In genomic region chr11:48806856-48807562, GRCm38 (mm10) we compare ENCODE assay signal across 7 mouse cellular contexts. TPM values are rescaled to one million over a fixed set of nuclear protein-coding genes. Genes with fewer than 3 reads are reported as not detected.
A peak's percentile ranks its signal among the peaks of the same experiment; 100 is the strongest.
DNase-seq lines count a peak whose midpoint lies in the region; ATAC-seq lines count a peak whose summit lies in the region.

No protein-coding gene starts in this region.

- peak; percentile 38; the same call in 1 of the 2 replicates for ATAC-seq in hindbrain, embryonic 11.5 days (ENCODE audit: low FRiP score)
- ATAC-seq in liver, embryonic 11.5 days (replicated peaks; ENCODE audit: low FRiP score) = peak; percentile 71
- peak; percentile 33; the same call in 1 of the 2 replicates for ATAC-seq in stomach, embryonic 14.5 days (ENCODE audit: insufficient number of reproducible peaks, insufficient read depth, low FRiP score, low read depth)

- H3K4me2 ChIP-seq in hindbrain, embryonic 11.5 days (replicated peaks; ENCODE audit: low read depth, low read length) = no peak overlapping the region
- no peak overlapping the region for H3K4me2 ChIP-seq in liver, embryonic 11.5 days
- no peak overlapping the region for H3K4me2 ChIP-seq in stomach, embryonic 14.5 days (replicated peaks; ENCODE audit: low read depth, low read length)

- H3K27ac ChIP-seq in hindbrain, embryonic 11.5 days (ENCODE audit: low read depth, low read length) = no peak overlapping the region
- peak overlapping the region; percentile 34 for H3K27ac ChIP-seq in liver, embryonic 11.5 days (ENCODE audit: low read depth, low read length)
- H3K27ac ChIP-seq in stomach, embryonic 14.5 days (ENCODE audit: low read length) = no peak overlapping the region

- 0 out of 2 replicates have a peak overlapping the region, but pooled peaks have one; percentile 7 for H3K9ac ChIP-seq in hindbrain, embryonic 11.5 days (ENCODE audit: low read depth, low read length)
- H3K9ac ChIP-seq in liver, embryonic 11.5 days (ENCODE audit: low read depth, low read length) = no peak overlapping the region
- no peak overlapping the region for H3K9ac ChIP-seq in stomach, embryonic 14.5 days (replicated peaks; ENCODE audit: low read depth, low read length)

- no peaks in the 10 kb centered on the region for H3K9me3 ChIP-seq in hindbrain, embryonic 11.5 days (ENCODE audit: control insufficient read depth, low read length)
- H3K9me3 ChIP-seq in liver, embryonic 11.5 days (ENCODE audit: control insufficient read depth, low read length) = no peaks in the 10 kb centered on the region
- H3K9me3 ChIP-seq in stomach, embryonic 14.5 days (ENCODE audit: control insufficient read depth, low read depth, low read length) = no peaks in the 10 kb centered on the region

- no peak overlapping the region for H3K4me3 ChIP-seq in hindbrain, embryonic 11.5 days (ENCODE audit: low read depth, low read length)
- H3K4me3 ChIP-seq in liver, embryonic 11.5 days (ENCODE audit: low read depth, low read length) = no peak overlapping the region
- H3K4me3 ChIP-seq in stomach, embryonic 14.5 days (ENCODE audit: low read depth, low read length) = no peak overlapping the region

- WGBS in hindbrain, embryonic 11.5 days = 66% methylated on average over 21 of the region's 21 CpGs
- WGBS in liver, embryonic 11.5 days = 51% methylated on average over 21 of the region's 21 CpGs
- WGBS in stomach, embryonic 14.5 days = 61% methylated on average over 21 of the region's 21 CpGs

- H3K36me3 ChIP-seq in hindbrain, embryonic 11.5 days (ENCODE audit: control insufficient read depth, insufficient read depth, low read length) = peaks cover 20% of the 10 kb centered on the region
- peaks cover 62% of the 10 kb centered on the region for H3K36me3 ChIP-seq in liver, embryonic 11.5 days (ENCODE audit: control insufficient read depth, insufficient read depth, low read length)
- peaks cover 94% of the 10 kb centered on the region for H3K36me3 ChIP-seq in stomach, embryonic 14.5 days (ENCODE audit: control insufficient read depth, insufficient read depth, low read length)

- peak; percentile 58 for DNase-seq in right cerebral cortex, adult 18-20 months
- DNase-seq in right cerebral cortex, postnatal 4 days = no peak
- no peak for DNase-seq in hindbrain, embryonic 11.5 days (ENCODE audit: low spot score)
- peak; percentile 75 for DNase-seq in liver, embryonic 11.5 days (ENCODE audit: low spot score)
- no peak for DNase-seq in cerebellum, adult 11 months
- DNase-seq in adrenal gland, adult 18-20 months (ENCODE audit: low spot score in 2 of 2) = no peak

- peaks cover 3% of the 10 kb centered on the region for H3K4me1 ChIP-seq in hindbrain, embryonic 11.5 days (replicated peaks; ENCODE audit: control insufficient read depth, insufficient read depth, low read length)
- H3K4me1 ChIP-seq in liver, embryonic 11.5 days (replicated peaks; ENCODE audit: control insufficient read depth, insufficient read depth, low read length) = peaks cover 9% of the 10 kb centered on the region
- H3K4me1 ChIP-seq in stomach, embryonic 14.5 days (ENCODE audit: control insufficient read depth, insufficient read depth, low read length) = peaks cover 5% of the 10 kb centered on the region

- H3K27me3 ChIP-seq in hindbrain, embryonic 11.5 days (ENCODE audit: control insufficient read depth, insufficient read depth, low read length) = no peaks in the 10 kb centered on the region
- H3K27me3 ChIP-seq in liver, embryonic 11.5 days (replicated peaks; ENCODE audit: control insufficient read depth, insufficient read depth, low read length) = no peaks in the 10 kb centered on the region
- H3K27me3 ChIP-seq in stomach, embryonic 14.5 days (ENCODE audit: control insufficient read depth, insufficient read depth, low read length) = no peaks in the 10 kb centered on the region

RNA-seq across cellular contexts. Expression of gene Rack1, which starts 6.9 kb away (rescaled TPM):
- 654 and 661 TPM in 2 replicates for polyA plus RNA-seq in hindbrain, embryonic 11.5 days (2014; fragmentation: Nextera tagmentation; extraction: Ambion mirVana)
- 1,154 and 1,248 TPM in 2 replicates for polyA plus RNA-seq in liver, embryonic 11.5 days (2014; fragmentation: Nextera tagmentation; extraction: Ambion mirVana)
- 984 TPM in 2 replicates for polyA plus RNA-seq in stomach, embryonic 14.5 days (2014; fragmentation: Nextera tagmentation; extraction: Ambion mirVana)
- total RNA-seq in adrenal gland, adult 18-20 months (2021) = 100 to 1,000 TPM; 582 to 604 TPM

RNA-seq across cellular contexts. Expression of gene Trim41, which starts 10.1 kb away (rescaled TPM):
- polyA plus RNA-seq in hindbrain, embryonic 11.5 days (2014; fragmentation: Nextera tagmentation; extraction: Ambion mirVana) = 4.2 and 4.5 TPM in 2 replicates
- polyA plus RNA-seq in liver, embryonic 11.5 days (2014; fragmentation: Nextera tagmentation; extraction: Ambion mirVana) = 3.5 and 4.5 TPM in 2 replicates
- polyA plus RNA-seq in stomach, embryonic 14.5 days (2014; fragmentation: Nextera tagmentation; extraction: Ambion mirVana) = 5.8 and 6.2 TPM in 2 replicates
- 10 to 100 TPM; 45.9 to 48.9 TPM for total RNA-seq in adrenal gland, adult 18-20 months (2021)

RNA-seq across cellular contexts. Expression of gene Trim7, which starts 18.9 kb away (rescaled TPM):
- polyA plus RNA-seq in hindbrain, embryonic 11.5 days (2014; fragmentation: Nextera tagmentation; extraction: Ambion mirVana) = 0.56 and 0.77 TPM in 2 replicates
- 0.18 and 0.38 TPM in 2 replicates for polyA plus RNA-seq in liver, embryonic 11.5 days (2014; fragmentation: Nextera tagmentation; extraction: Ambion mirVana)
- polyA plus RNA-seq in stomach, embryonic 14.5 days (2014; fragmentation: Nextera tagmentation; extraction: Ambion mirVana) = 1.4 and 2.1 TPM in 2 replicates
- total RNA-seq in adrenal gland, adult 18-20 months (2021) = 1 to 10 TPM; 3.6 to 9.8 TPM

RNA-seq across cellular contexts. Expression of gene Gm12184, which starts 19.4 kb away (rescaled TPM):
- 5.8 and 7.4 TPM in 2 replicates for polyA plus RNA-seq in hindbrain, embryonic 11.5 days (2014; fragmentation: Nextera tagmentation; extraction: Ambion mirVana)
- 6.2 and 7.6 TPM in 2 replicates for polyA plus RNA-seq in liver, embryonic 11.5 days (2014; fragmentation: Nextera tagmentation; extraction: Ambion mirVana)
- 4.5 and 4.9 TPM in 2 replicates for polyA plus RNA-seq in stomach, embryonic 14.5 days (2014; fragmentation: Nextera tagmentation; extraction: Ambion mirVana)
- total RNA-seq in adrenal gland, adult 18-20 months (2021) = 1 to 10 TPM in 1 of 2 experiments, under 1 TPM in 1; 0.76 to 3.1 TPM

Comparison
In these comparisons a context has a peak if more than half of its experiments do, and no peak if none do; other contexts are left out.
1. DNase-seq: peak in right cerebral cortex, adult 18-20 months (single experiment) and liver, embryonic 11.5 days (single experiment); none in right cerebral cortex, postnatal 4 days (single experiment), hindbrain, embryonic 11.5 days (single experiment), cerebellum, adult 11 months (single experiment) and adrenal gland, adult 18-20 months (0 of 2).
2. Peak in every context shown above with its lines, with median percentiles within 50 percentile points of each other: ATAC-seq.